Mouse (Mus musculus) intestine, embryonic 16.5 days (tissue): ENCODE results near the gene Cacna1a. TPM values are rescaled to one million over a fixed set of nuclear protein-coding genes. Genes with fewer than 3 reads are reported as not detected.
A peak's percentile ranks its signal among the peaks of the same experiment; 100 is the strongest.

Source experiments
- ATAC-seq: fragments of 200-750 bp; cut with Nextera tagmentation; 2 replicates; pipeline ENCODE4 v1.8.0; 2017; ENCODE audit warnings: moderate TSS enrichment, moderate library complexity
- H3K27ac ChIP-seq: fragments of 300-500 bp; sonication (generic); 2 replicates; pipeline ENCODE4 v1.5.1; 2014; ENCODE audit warnings: mild to moderate bottlenecking, low read length
- H3K27me3 ChIP-seq: fragments of 300-500 bp; sonication (generic); replicated peaks from 2 replicates; pipeline ENCODE4 v1.6.1; 2014; ENCODE audit warnings: low read length, control low read depth, mixed read lengths; ENCODE audit not compliant: control insufficient read depth, insufficient read depth
- H3K36me3 ChIP-seq: fragments of 300-500 bp; sonication (generic); 2 replicates; pipeline ENCODE4 v1.6.1; 2014; ENCODE audit warnings: low read length, control low read depth; ENCODE audit not compliant: control insufficient read depth, insufficient read depth
- H3K4me1 ChIP-seq: fragments of 300-500 bp; sonication (generic); 2 replicates; pipeline ENCODE4 v1.6.1; 2014; ENCODE audit warnings: low read length, control low read depth, mixed read lengths; ENCODE audit not compliant: control insufficient read depth, insufficient read depth
- H3K4me2 ChIP-seq: fragments of 300-500 bp; sonication (generic); 2 replicates; pipeline ENCODE4 v1.6.1; 2014; ENCODE audit warnings: low read depth, low read length, control low read depth
- H3K4me3 ChIP-seq: fragments of 300-500 bp; sonication (generic); 2 replicates; pipeline ENCODE4 v1.5.1; 2014; ENCODE audit warnings: mild to moderate bottlenecking, low read length
- H3K9ac ChIP-seq: fragments of 300-500 bp; sonication (generic); 2 replicates; pipeline ENCODE4 v1.6.1; 2014; ENCODE audit warnings: low read depth, low read length
- H3K9me3 ChIP-seq: fragments of 300-500 bp; sonication (generic); 2 replicates; pipeline ENCODE4 v1.6.1; 2016; ENCODE audit warnings: low read length, control low read depth; ENCODE audit not compliant: control insufficient read depth
- WGBS: fragments of 180-500 bp; shearing (Covaris S2); extraction: QIAGEN DNeasy Blood & Tissue Kit; methylation state at CpG from one replicate; pipeline ENCODE4 v1.1.7; 2014; 5-methylcytosine and 5-hydroxymethylcytosine counted together
- polyA plus RNA-seq: library from polyadenylated mRNA; unstranded; fragments of >200 nt; fragmentation: Nextera tagmentation; extraction: Ambion mirVana; gene quantifications from 2 replicates; pipeline ENCODE4 v1.2.1, GENCODE M21; 2015

Cacna1a gene
- polyA plus RNA-seq, 1 experiment from 2014 or later: 2.5 TPM

GRCm38 (mm10) chr8:84640010-84640588, 251.9 kb downstream of the Cacna1a start:
- no peak for ATAC-seq
- H3K36me3 ChIP-seq: no peaks in the 10 kb centered on the region
- H3K4me1 ChIP-seq: peaks cover 18% of the 10 kb centered on the region
- H3K27ac ChIP-seq: no peak overlapping the region
- H3K27me3 ChIP-seq: no peaks in the 10 kb centered on the region
- peak overlapping the region; percentile 53 for H3K4me2 ChIP-seq
- peak overlapping the region; percentile 61 for H3K9ac ChIP-seq
- peak overlapping the region; percentile 47 for H3K4me3 ChIP-seq
- H3K9me3 ChIP-seq: no peaks in the 10 kb centered on the region
- WGBS: 36% methylated on average over 9 of the region's 9 CpGs

DNA sequence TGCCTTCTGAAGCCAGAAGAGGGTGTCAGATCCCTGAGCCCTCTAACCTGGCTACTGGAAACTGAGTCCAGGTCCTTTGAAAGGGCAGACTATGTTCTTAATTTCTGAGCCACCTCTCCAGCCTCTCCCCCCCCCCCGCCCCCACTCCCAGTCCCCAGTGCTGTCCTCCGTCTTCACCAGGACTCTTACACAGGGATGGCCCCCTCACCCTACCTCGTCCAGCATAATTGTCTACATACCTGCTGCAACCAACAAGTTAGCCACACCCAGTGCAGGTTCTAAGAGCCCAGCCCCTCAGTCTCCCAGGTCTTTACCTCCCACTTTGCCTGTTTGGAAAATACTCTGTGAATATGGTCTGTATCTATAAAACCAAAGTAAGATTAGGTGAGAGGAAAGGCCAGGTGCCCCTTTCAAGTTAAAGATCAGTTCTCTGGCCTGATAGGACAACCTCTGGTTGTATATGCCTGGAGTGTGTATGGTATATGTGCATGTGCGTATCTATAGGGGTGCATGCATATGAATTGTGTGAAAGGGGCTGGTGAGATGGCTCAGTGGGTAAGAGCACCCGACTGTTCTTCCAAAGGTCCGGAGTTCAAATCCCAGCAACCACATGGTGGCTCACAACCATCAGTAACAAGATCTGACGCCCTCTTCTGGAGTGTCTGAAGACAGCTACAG, 252.5 kb downstream of the Cacna1a start:
- Histone ChIP-seq H3K4me2 (no peak overlapping the region), H3K4me3 (no peak overlapping the region), H3K36me3 (no peaks in the 10 kb centered on the region), H3K4me1 (peaks cover 11% of the 10 kb centered on the region), H3K27ac (no peak overlapping the region), H3K9ac (peak overlapping the region; percentile 61; the same call in 1 of the 2 replicates), H3K27me3 (no peaks in the 10 kb centered on the region), H3K9me3 (no peaks in the 10 kb centered on the region)
- WGBS: 65% methylated on average over 7 of the region's 7 CpGs
- no peak for ATAC-seq

GRCm38 (mm10) chr8:84641578-84642361, 253.5 kb downstream of the Cacna1a start:
- Histone ChIP-seq H3K36me3 (no peaks in the 10 kb centered on the region), H3K9ac (no peak overlapping the region), H3K4me2 (no peak overlapping the region), H3K4me1 (peaks cover 4% of the 10 kb centered on the region; the same call in 1 of the 2 replicates), H3K9me3 (no peaks in the 10 kb centered on the region), H3K27me3 (no peaks in the 10 kb centered on the region), H3K4me3 (no peak overlapping the region), H3K27ac (no peak overlapping the region)
- no peak for ATAC-seq
- WGBS: 85% methylated on average over 1 of the region's 1 CpGs

DNA sequence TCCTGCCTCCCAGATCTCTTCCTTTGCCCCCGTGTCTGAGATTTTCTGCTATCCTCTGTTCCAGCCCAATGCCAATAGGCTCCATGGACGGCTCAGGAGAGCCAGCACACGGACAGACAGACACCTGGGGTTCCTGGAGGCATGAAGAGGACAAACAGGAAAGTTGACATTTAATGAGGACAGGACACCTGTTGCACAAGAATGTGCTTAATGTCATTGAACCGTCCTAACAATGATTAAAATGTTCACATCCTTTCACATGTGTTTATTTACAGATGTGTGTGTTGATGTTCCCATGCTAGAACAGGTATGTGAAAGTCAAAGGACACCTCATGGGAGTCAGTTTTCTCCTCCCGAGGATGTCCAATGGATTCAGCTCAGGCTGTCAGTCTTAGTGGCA, 254.8 kb downstream of the Cacna1a start:
- no peak overlapping the region for H3K9ac ChIP-seq
- no peak for ATAC-seq
- H3K27me3 ChIP-seq: no peaks in the 10 kb centered on the region
- no peak overlapping the region for H3K4me3 ChIP-seq
- no peak overlapping the region for H3K27ac ChIP-seq
- H3K36me3 ChIP-seq: no peaks in the 10 kb centered on the region
- WGBS: 61% methylated on average over 5 of the region's 5 CpGs
- peaks cover 10% of the 10 kb centered on the region; the same call in 1 of the 2 replicates for H3K4me1 ChIP-seq
- H3K4me2 ChIP-seq: no peak overlapping the region
- H3K9me3 ChIP-seq: no peaks in the 10 kb centered on the region

DNA sequence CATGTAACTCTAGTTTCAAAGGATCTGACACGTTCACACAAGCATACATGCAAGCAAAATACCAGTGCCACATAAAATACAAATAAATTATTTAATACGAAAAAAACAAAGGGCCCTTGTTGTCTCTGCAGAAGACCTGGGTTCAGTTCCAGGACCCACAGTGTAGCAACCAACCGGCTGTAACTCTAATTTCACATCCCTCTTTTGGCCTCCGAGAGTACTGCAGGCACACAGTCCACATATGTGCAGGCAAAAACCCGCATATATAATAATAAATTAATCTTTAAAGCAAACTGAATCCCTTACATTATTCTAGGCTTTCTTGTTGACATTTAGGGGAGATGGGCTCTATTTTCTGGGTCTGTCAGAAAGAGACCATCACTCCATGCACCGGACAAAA, 258.6 kb downstream of the Cacna1a start:
- no peaks in the 10 kb centered on the region for H3K27me3 ChIP-seq
- peaks cover 8% of the 10 kb centered on the region; the same call in 1 of the 2 replicates for H3K4me1 ChIP-seq
- no peak for ATAC-seq
- H3K4me3 ChIP-seq: no peak overlapping the region
- no peak overlapping the region for H3K9ac ChIP-seq
- no peaks in the 10 kb centered on the region for H3K36me3 ChIP-seq
- H3K27ac ChIP-seq: no peak overlapping the region
- H3K4me2 ChIP-seq: no peak overlapping the region
- H3K9me3 ChIP-seq: no peaks in the 10 kb centered on the region
- 63% methylated on average over 6 of the region's 6 CpGs for WGBS

DNA sequence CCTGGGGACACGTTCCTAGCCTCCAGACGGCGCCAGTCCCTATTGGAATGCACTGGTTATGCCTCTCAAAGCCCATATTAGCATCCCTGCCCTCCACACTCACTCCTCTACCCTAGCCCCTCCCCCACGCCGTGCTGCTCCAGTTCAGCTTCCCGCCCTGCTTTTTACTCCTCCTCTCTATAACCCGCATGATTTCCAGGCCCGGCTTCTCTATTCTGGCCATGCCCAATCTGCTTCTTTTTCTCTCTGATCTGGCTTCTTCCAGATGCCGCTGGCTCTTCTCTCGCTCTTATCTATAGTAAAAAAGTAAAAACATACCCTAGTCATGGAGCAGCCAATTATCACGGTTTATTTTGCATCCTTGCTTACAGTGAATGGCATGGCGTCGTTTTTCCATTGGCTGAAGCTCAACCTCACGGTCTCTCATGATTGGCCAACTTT, 259.2 kb downstream of the Cacna1a start:
- Histone ChIP-seq H3K36me3 (no peaks in the 10 kb centered on the region), H3K9ac (0 out of 2 replicates have a peak overlapping the region, but pooled peaks have one; percentile 31), H3K9me3 (no peaks in the 10 kb centered on the region), H3K4me1 (peaks cover 8% of the 10 kb centered on the region; the same call in 1 of the 2 replicates), H3K4me3 (no peak overlapping the region; the same call in 1 of the 2 replicates), H3K4me2 (peak overlapping the region; percentile 33), H3K27me3 (no peaks in the 10 kb centered on the region), H3K27ac (no peak overlapping the region)
- peak; percentile 49; the same call in 1 of the 2 replicates for ATAC-seq
- 4% methylated on average over 14 of the region's 14 CpGs for WGBS

GRCm38 (mm10) chr8:84650213-84650612, 262.0 kb downstream of the Cacna1a start:
- H3K27ac ChIP-seq: peak overlapping the region; percentile 58
- no peak overlapping the region for H3K4me2 ChIP-seq
- peak; percentile 85 for ATAC-seq
- peaks cover 13% of the 10 kb centered on the region for H3K4me1 ChIP-seq
- H3K9ac ChIP-seq: peak overlapping the region; percentile 0; the same call in 1 of the 2 replicates
- WGBS: 41% methylated on average over 3 of the region's 3 CpGs
- no peaks in the 10 kb centered on the region for H3K36me3 ChIP-seq
- H3K4me3 ChIP-seq: no peak overlapping the region
- H3K9me3 ChIP-seq: no peaks in the 10 kb centered on the region
- no peaks in the 10 kb centered on the region for H3K27me3 ChIP-seq

GRCm38 (mm10) chr8:84653092-84653631, 264.9 kb downstream of the Cacna1a start:
- no peaks in the 10 kb centered on the region for H3K9me3 ChIP-seq

DNA sequence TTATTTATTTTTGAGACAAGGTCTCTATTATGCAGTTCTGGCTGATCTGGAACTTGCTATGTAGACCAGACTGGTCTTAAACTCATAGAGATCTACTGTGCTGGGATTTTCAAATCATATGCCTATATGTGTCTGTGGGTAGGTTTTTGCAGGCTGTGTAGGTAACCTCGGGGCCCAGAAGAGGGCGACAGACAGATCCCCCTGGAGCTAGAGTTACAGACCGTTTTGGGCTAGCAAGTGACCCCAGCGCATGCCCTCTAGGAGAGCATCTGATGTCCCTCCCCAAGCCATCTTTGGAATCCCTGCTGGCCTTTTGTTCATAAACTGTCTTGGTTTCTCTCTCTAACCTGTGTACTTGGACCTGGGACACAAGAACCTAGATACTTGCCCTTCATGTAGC, 266.4 kb downstream of the Cacna1a start:
- Histone ChIP-seq H3K4me3 (no peak overlapping the region), H3K27ac (peak overlapping the region; percentile 96), H3K4me2 (0 out of 2 replicates have a peak overlapping the region, but pooled peaks have one; percentile 87), H3K36me3 (no peaks in the 10 kb centered on the region), H3K4me1 (peaks cover 37% of the 10 kb centered on the region), H3K9me3 (no peaks in the 10 kb centered on the region), H3K27me3 (no peaks in the 10 kb centered on the region), H3K9ac (0 out of 2 replicates have a peak overlapping the region, but pooled peaks have one; percentile 74)
- ATAC-seq: no peak
- WGBS: 49% methylated on average over 4 of the region's 4 CpGs

More at GRCm38 (mm10) chr8:84653092-84653631, 264.9 kb downstream of the Cacna1a start:
- H3K36me3 ChIP-seq: no peaks in the 10 kb centered on the region
- no peaks in the 10 kb centered on the region for H3K27me3 ChIP-seq
- H3K4me1 ChIP-seq: peaks cover 26% of the 10 kb centered on the region
- H3K4me2 ChIP-seq: no peak overlapping the region
- H3K9ac ChIP-seq: no peak overlapping the region
- no peak for ATAC-seq
- peak overlapping the region; percentile 59 for H3K27ac ChIP-seq
- H3K4me3 ChIP-seq: no peak overlapping the region
- 52% methylated on average over 9 of the region's 9 CpGs for WGBS
